ENCODE assay signal across 23 mouse cellular contexts in genomic region chr16:90265106-90265505, GRCm38 (mm10). TPM values are rescaled to one million over a fixed set of nuclear protein-coding genes. Genes with fewer than 3 reads are reported as not detected.
DNase-seq lines count a peak whose midpoint lies in the region; ATAC-seq lines count a peak whose summit lies in the region.
"Had no signal": no experiment of that assay in that cellular context is flagged by ENCODE, and none has a peak within 500 bp of the region (broad histone marks: within the 10 kb centered on the region; RNA-seq: fewer than 3 reads in every experiment).

No protein-coding gene starts in this region.

- peaks cover 24% of the 10 kb centered on the region for H3K36me3 ChIP-seq in liver, embryonic 12.5 days

- peak; percentile 39 for ATAC-seq in CD4-positive, CD25-positive, alpha-beta regulatory T cell, adult 4 months
- peak; percentile 64 for ATAC-seq in liver, embryonic 12.5 days
- peak; percentile 47 for ATAC-seq in megakaryocyte progenitor cell, adult 5-6 weeks (replicated peaks; ENCODE audit: poor library complexity)
- ATAC-seq: forebrain, embryonic 16.5 days; Patski had no signal

- H3K4me1 ChIP-seq in liver, embryonic 12.5 days, result peaks cover 67% of the 10 kb centered on the region
- H3K4me1 ChIP-seq: hindbrain, embryonic 15.5 days had no signal

- peak overlapping the region; percentile 29; the same call in 1 of the 2 replicates for H3K9ac ChIP-seq in liver, embryonic 12.5 days
- H3K9ac ChIP-seq: hindbrain, embryonic 15.5 days; midbrain, embryonic 12.5 days had no signal

- peak overlapping the region; percentile 63 for H3K27ac ChIP-seq in liver, embryonic 12.5 days
- H3K27ac ChIP-seq: forebrain, embryonic 10.5 days; heart, embryonic 10.5 days; hindbrain, embryonic 15.5 days; limb, embryonic 10.5 days; midbrain, embryonic 12.5 days had no signal

- H3K4me3 ChIP-seq in liver, embryonic 12.5 days, result 0 out of 2 replicates have a peak overlapping the region, but pooled peaks have one; percentile 8
- H3K4me3 ChIP-seq: forebrain, embryonic 10.5 days; heart, embryonic 10.5 days; hindbrain, embryonic 15.5 days; limb, embryonic 10.5 days; midbrain, embryonic 12.5 days had no signal

- peak overlapping the region; percentile 49 for H3K4me2 ChIP-seq in liver, embryonic 12.5 days
- H3K4me2 ChIP-seq: hindbrain, embryonic 15.5 days; midbrain, embryonic 12.5 days had no signal

- peak; percentile 30 for DNase-seq in heart, adult 11 months
- no peak for DNase-seq in heart, adult 8-10 months (ENCODE audit: low spot score)
- DNase-seq in urinary bladder, adult 18-20 months (ENCODE audit: low spot score in 2 of 2), result no peak
- DNase-seq in right cerebral cortex, adult 18-20 months, result no peak
- DNase-seq: adrenal gland, adult 8-10 months; cerebellum, adult 18-20 months; cerebellum, postnatal 14 days; gastrocnemius, postnatal 14 days; kidney, adult 8-10 months; kidney, postnatal 14 days; lung, postnatal 10 days; right cerebral cortex, postnatal 25 days; spleen, adult 18-20 months had no signal

- H3K9me3 ChIP-seq in liver, embryonic 12.5 days (replicated peaks), result no peaks in the 10 kb centered on the region
- H3K9me3 ChIP-seq: forebrain, embryonic 10.5 days; heart, embryonic 10.5 days; hindbrain, embryonic 15.5 days; limb, embryonic 10.5 days; midbrain, embryonic 12.5 days had no signal

- no peaks in the 10 kb centered on the region for H3K27me3 ChIP-seq in liver, embryonic 12.5 days (replicated peaks)
- H3K27me3 ChIP-seq: hindbrain, embryonic 15.5 days; midbrain, embryonic 12.5 days; Patski had no signal

- 22% methylated on average over 1 of the region's 1 CpGs for WGBS in liver, embryonic 12.5 days (ENCODE audit: insufficient replicate concordance)

RNA-seq across cellular contexts. Expression of gene Scaf4, which starts 19.2 kb away (rescaled TPM):
- 10 to 100 TPM; 19.3 to 23.8 (median 20.7) TPM for total RNA-seq in heart, adult 8-10 months (2022)
- polyA plus RNA-seq in CD4-positive, CD25-positive, alpha-beta regulatory T cell, adult 4 months (2017; shearing (Covaris generic)), result 10 to 100 TPM in 1 of 2 experiments, 1 to 10 TPM in 1; 9.9 to 11.4 TPM
- 21.7 and 21.9 TPM in 2 replicates for polyA plus RNA-seq in liver, embryonic 12.5 days (2016; fragmentation: Nextera tagmentation; extraction: Ambion mirVana)
- 64.0 and 67.2 TPM in 2 replicates for total RNA-seq in megakaryocyte progenitor cell, adult 5-6 weeks (2015)
- total RNA-seq in megakaryocyte progenitor cell, adult 5-6 weeks (2017), result 14.1 and 18.5 TPM in 2 replicates

RNA-seq across cellular contexts. Expression of gene Sod1, which starts 44.6 kb away (rescaled TPM):
- 100 to 1,000 TPM; 552 to 637 (median 573) TPM for total RNA-seq in heart, adult 8-10 months (2022)
- polyA plus RNA-seq in CD4-positive, CD25-positive, alpha-beta regulatory T cell, adult 4 months (2017; shearing (Covaris generic)), result 1,000 to 10,000 TPM; 1,036 to 1,092 TPM
- polyA plus RNA-seq in liver, embryonic 12.5 days (2016; fragmentation: Nextera tagmentation; extraction: Ambion mirVana), result 1,290 and 1,294 TPM in 2 replicates
- total RNA-seq in megakaryocyte progenitor cell, adult 5-6 weeks (2015), result 577 and 581 TPM in 2 replicates
- total RNA-seq in megakaryocyte progenitor cell, adult 5-6 weeks (2017), result 672 and 752 TPM in 2 replicates
